Mouse (Mus musculus) heart, postnatal 0 days (tissue): ENCODE measurements around the gene Mrpl53.

Experiments used
- CTCF ChIP-seq: IDR thresholded peaks from 2 replicates; pipeline ENCODE4 v1.5.1; 2016; ENCODE audit warnings: antibody characterized with exemption, control low read depth, low read depth
- EP300 ChIP-seq: IDR thresholded peaks from 2 replicates; pipeline ENCODE4 v1.6.1; 2016; ENCODE audit warnings: antibody characterized with exemption, low read depth

DNA sequence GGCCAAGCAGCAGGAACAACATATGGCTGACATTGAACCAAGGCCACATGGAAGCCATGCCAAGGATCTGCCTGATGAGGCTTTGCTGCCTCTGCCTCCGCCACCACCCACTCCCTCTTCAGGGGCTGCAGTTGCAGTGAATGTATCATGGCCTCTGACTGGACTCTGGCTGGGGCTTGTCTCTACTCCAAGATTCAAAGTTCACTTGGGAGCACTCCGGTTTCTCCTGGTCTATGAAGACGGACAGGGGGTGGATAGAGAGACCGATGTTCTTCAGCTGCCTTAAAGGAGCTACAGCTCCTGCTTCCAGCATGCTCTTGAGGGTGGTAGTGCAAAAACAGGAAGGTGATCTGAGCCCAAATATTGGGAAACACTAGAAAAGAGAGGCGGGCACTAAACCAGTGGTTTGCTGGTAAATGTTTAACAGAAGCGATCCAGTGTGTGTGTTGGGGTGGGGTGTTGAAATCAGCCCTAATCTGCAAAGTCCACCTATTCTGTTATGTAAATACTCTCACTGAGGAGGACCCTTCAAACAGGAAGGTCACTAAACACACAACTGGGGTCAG lies 22.7 kb downstream of the Mrpl53 start:
- TF ChIP-seq CTCF (no peak), EP300 (no peak)
